Mouse (Mus musculus): ENCODE data around the gene Oaz3. TPM values are rescaled to one million over a fixed set of nuclear protein-coding genes. Genes with fewer than 3 reads are reported as not detected.

The Oaz3 gene
- polyA plus RNA-seq, 1 experiment, result not detected

GRCm38 (mm10) chr3:94477981-94478422 is 34.3 kb upstream of the Oaz3 start, which contains the start of gene Celf3:
Gene Celf3, plus strand, starts transcription at chr3:94478295.
- H3K4me3 ChIP-seq (ENCODE audit: insufficient read depth, low read length), result no peak within 1 kb of the TSS
- H3K4me1 ChIP-seq (ENCODE audit: control insufficient read depth, insufficient read depth, low read length), result peaks cover 42% of the 10 kb centered on the region
- no peak for TF ChIP-seq CTCF (IDR thresholded peaks at IDR 0.05; ENCODE audit: low read depth, low read length)
- H3K27ac ChIP-seq (ENCODE audit: insufficient read depth, low read depth, low read length), result no peak within 1 kb of the TSS

GRCm38 (mm10) chr3:94477444-94477843 is 33.7 kb upstream of the Oaz3 start:
- H3K4me3 ChIP-seq (ENCODE audit: insufficient read depth, low read length), result no peak overlapping the region
- H3K27ac ChIP-seq (ENCODE audit: insufficient read depth, low read depth, low read length), result no peak overlapping the region
- TF ChIP-seq CTCF (IDR thresholded peaks at IDR 0.05; ENCODE audit: low read depth, low read length), result no peak
- no peak for TF ChIP-seq POLR2A (IDR thresholded peaks at IDR 0.05; ENCODE audit: borderline replicate concordance, low read depth, low read length)
- peaks cover 40% of the 10 kb centered on the region for H3K4me1 ChIP-seq (ENCODE audit: control insufficient read depth, insufficient read depth, low read length)

GRCm38 (mm10) chr3:94476301-94477035 is 32.8 kb upstream of the Oaz3 start:
- Histone ChIP-seq H3K27ac (ENCODE audit: insufficient read depth, low read depth, low read length) (no peak overlapping the region), H3K4me3 (ENCODE audit: insufficient read depth, low read length) (no peak overlapping the region), H3K4me1 (ENCODE audit: control insufficient read depth, insufficient read depth, low read length) (peaks cover 34% of the 10 kb centered on the region)
- no peak for TF ChIP-seq POLR2A (IDR thresholded peaks at IDR 0.05; ENCODE audit: borderline replicate concordance, low read depth, low read length)
- TF ChIP-seq CTCF (IDR thresholded peaks at IDR 0.05; ENCODE audit: low read depth, low read length), result no peak

- no peak for TF ChIP-seq CTCF (IDR thresholded peaks at IDR 0.05; ENCODE audit: low read depth, low read length)
- TF ChIP-seq POLR2A (IDR thresholded peaks at IDR 0.05; ENCODE audit: borderline replicate concordance, low read depth, low read length), result no peak
- peaks cover 36% of the 10 kb centered on the region for H3K4me1 ChIP-seq (ENCODE audit: control insufficient read depth, insufficient read depth, low read length)
- no peak overlapping the region for H3K27ac ChIP-seq (ENCODE audit: insufficient read depth, low read depth, low read length)
- no peak overlapping the region for H3K4me3 ChIP-seq (ENCODE audit: insufficient read depth, low read length)
These were observed 30.0 kb upstream of the Oaz3 start for GRCm38 (mm10) chr3:94473567-94474232.

- no peak for TF ChIP-seq CTCF (IDR thresholded peaks at IDR 0.05; ENCODE audit: low read depth, low read length)
- no peak for TF ChIP-seq POLR2A (IDR thresholded peaks at IDR 0.05; ENCODE audit: borderline replicate concordance, low read depth, low read length)
- no peak overlapping the region for H3K4me3 ChIP-seq (ENCODE audit: insufficient read depth, low read length)
- peaks cover 36% of the 10 kb centered on the region for H3K4me1 ChIP-seq (ENCODE audit: control insufficient read depth, insufficient read depth, low read length)
- no peak overlapping the region for H3K27ac ChIP-seq (ENCODE audit: insufficient read depth, low read depth, low read length)
These were observed 29.4 kb upstream of the Oaz3 start for GRCm38 (mm10) chr3:94473115-94473505.

- Histone ChIP-seq H3K4me1 (ENCODE audit: control insufficient read depth, insufficient read depth, low read length) (peaks cover 35% of the 10 kb centered on the region), H3K27ac (ENCODE audit: insufficient read depth, low read depth, low read length) (no peak overlapping the region), H3K4me3 (ENCODE audit: insufficient read depth, low read length) (no peak overlapping the region)
- no peak for TF ChIP-seq POLR2A (IDR thresholded peaks at IDR 0.05; ENCODE audit: borderline replicate concordance, low read depth, low read length)
- no peak for TF ChIP-seq CTCF (IDR thresholded peaks at IDR 0.05; ENCODE audit: low read depth, low read length)
These were observed 28.9 kb upstream of the Oaz3 start for GRCm38 (mm10) chr3:94472447-94473114.

- peaks cover 11% of the 10 kb centered on the region for H3K4me1 ChIP-seq (ENCODE audit: control insufficient read depth, insufficient read depth, low read length)
- TF ChIP-seq POLR2A (IDR thresholded peaks at IDR 0.05; ENCODE audit: borderline replicate concordance, low read depth, low read length) (no peak), CTCF (IDR thresholded peaks at IDR 0.05; ENCODE audit: low read depth, low read length) (no peak)
- no peak overlapping the region for H3K27ac ChIP-seq (ENCODE audit: insufficient read depth, low read depth, low read length)
- no peak overlapping the region for H3K4me3 ChIP-seq (ENCODE audit: insufficient read depth, low read length)
These were observed 25.2 kb upstream of the Oaz3 start for GRCm38 (mm10) chr3:94468931-94469330.

- TF ChIP-seq CTCF (IDR thresholded peaks at IDR 0.05; ENCODE audit: low read depth, low read length), result no peak
- no peak for TF ChIP-seq POLR2A (IDR thresholded peaks at IDR 0.05; ENCODE audit: borderline replicate concordance, low read depth, low read length)
- no peak overlapping the region for H3K27ac ChIP-seq (ENCODE audit: insufficient read depth, low read depth, low read length)
- H3K4me3 ChIP-seq (ENCODE audit: insufficient read depth, low read length), result no peak overlapping the region
- peaks cover 11% of the 10 kb centered on the region for H3K4me1 ChIP-seq (ENCODE audit: control insufficient read depth, insufficient read depth, low read length)
These were observed 22.1 kb upstream of the Oaz3 start for GRCm38 (mm10) chr3:94465632-94466430.

GRCm38 (mm10) chr3:94463926-94464578 is 20.3 kb upstream of the Oaz3 start:
- TF ChIP-seq POLR2A (IDR thresholded peaks at IDR 0.05; ENCODE audit: borderline replicate concordance, low read depth, low read length), result no peak
- no peak for TF ChIP-seq CTCF (IDR thresholded peaks at IDR 0.05; ENCODE audit: low read depth, low read length)
- no peak overlapping the region for H3K4me3 ChIP-seq (ENCODE audit: insufficient read depth, low read length)
- H3K4me1 ChIP-seq (ENCODE audit: control insufficient read depth, insufficient read depth, low read length), result peaks cover 4% of the 10 kb centered on the region
- H3K27ac ChIP-seq (ENCODE audit: insufficient read depth, low read depth, low read length), result no peak overlapping the region

Measured in bone marrow macrophage, adult 2 months (primary cell).